ENCODE assay signal across 9 mouse cellular contexts in the genomic region with DNA sequence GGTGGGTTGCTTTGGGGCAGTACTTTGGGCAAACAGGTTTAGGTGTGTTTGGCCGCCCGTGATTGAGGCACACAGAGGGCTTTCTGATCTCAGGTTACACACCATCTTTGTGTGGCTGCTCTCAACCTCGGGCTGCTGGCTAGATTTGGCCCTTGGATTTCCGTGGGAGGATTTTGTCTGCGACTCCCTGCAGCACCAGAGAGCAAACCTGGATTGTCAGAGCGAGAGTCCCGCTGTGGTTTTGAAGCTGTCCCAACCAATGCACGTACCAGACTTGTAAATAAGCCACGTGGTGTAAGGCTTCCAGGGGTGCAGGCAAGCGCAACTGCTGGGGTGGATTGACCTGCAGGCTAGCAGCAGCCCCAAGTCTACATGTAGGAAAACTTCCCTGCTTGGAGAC. TPM values are rescaled to one million over a fixed set of nuclear protein-coding genes. Genes with fewer than 3 reads are reported as not detected.
A peak's percentile ranks its signal among the peaks of the same experiment; 100 is the strongest.
DNase-seq lines count a peak whose midpoint lies in the region; ATAC-seq and TF ChIP-seq lines count a peak whose summit lies in the region.
"Had no signal": no experiment of that assay in that cellular context is flagged by ENCODE, and none has a peak within 500 bp of the region (broad histone marks: within the 10 kb centered on the region; RNA-seq: fewer than 3 reads in every experiment).

No protein-coding gene starts in this region.

- peak overlapping the region; percentile 88 for H3K4me3 ChIP-seq in liver, adult 2 months (ENCODE audit: insufficient read depth, low read depth, low read length)
- H3K4me3 ChIP-seq in lung, postnatal 0 days (ENCODE audit: low read depth, low read length), result peak overlapping the region; percentile 29
- H3K4me3 ChIP-seq: myocyte had no signal

- peak; percentile 79 for DNase-seq in liver, adult 2 months (ENCODE audit: extremely low read depth, low read depth, low spot score)
- DNase-seq in liver, result no peak
- DNase-seq in embryo, embryonic 11 days, result peak; percentile 29
- peak; percentile 68 for DNase-seq in kidney, adult 11 months
- DNase-seq in lung, postnatal 0 days (ENCODE audit: low spot score), result no peak
- DNase-seq in left cerebral cortex, postnatal 14 days (ENCODE audit: low spot score in 2 of 2), result no peak
- no peak for DNase-seq in adrenal gland, adult 8-10 months
- DNase-seq in layer of hippocampus, postnatal 14 days (ENCODE audit: low spot score in 2 of 2), result no peak

- peaks cover 6% of the 10 kb centered on the region; the same call in 1 of the 2 replicates for H3K4me1 ChIP-seq in liver, adult 2 months (ENCODE audit: control insufficient read depth, insufficient read depth, low read length)
- no peaks in the 10 kb centered on the region for H3K4me1 ChIP-seq in lung, postnatal 0 days (ENCODE audit: insufficient read depth, low read depth, low read length)

- TF ChIP-seq EP300 in lung, postnatal 0 days (IDR thresholded peaks at IDR 0.05), result no peak

- ATAC-seq in lung, postnatal 0 days, result peak; percentile 25

- H3K27me3 ChIP-seq in liver, adult 2 months (ENCODE audit: control insufficient read depth, insufficient read depth, low read length), result no peaks in the 10 kb centered on the region
- no peaks in the 10 kb centered on the region for H3K27me3 ChIP-seq in lung, postnatal 0 days (replicated peaks; ENCODE audit: insufficient read depth, low read length)

- H3K79me2 ChIP-seq in liver, adult 2 months (ENCODE audit: control insufficient read depth, insufficient read depth, low read length), result no peaks in the 10 kb centered on the region; the same call in 1 of the 2 replicates

- H3K9me3 ChIP-seq in lung, postnatal 0 days (ENCODE audit: low read length), result no peaks in the 10 kb centered on the region

- H3K9ac ChIP-seq in liver, adult 2 months (ENCODE audit: low read depth, low read length), result peak overlapping the region; percentile 88
- H3K9ac ChIP-seq in lung, postnatal 0 days (replicated peaks; ENCODE audit: low read depth), result 0 out of 2 replicates have a peak overlapping the region, but pooled peaks have one; percentile 1

- 0 out of 2 replicates have a peak, but pooled peaks have one; percentile 36 for TF ChIP-seq POLR2A in liver, adult 2 months (IDR thresholded peaks at IDR 0.05; ENCODE audit: extremely low read depth, insufficient read depth, low read length)

- peak overlapping the region; percentile 47 for H3K4me2 ChIP-seq in lung, postnatal 0 days (replicated peaks; ENCODE audit: low read depth, low read length)

- TF ChIP-seq CTCF in liver, adult 2 months (IDR thresholded peaks at IDR 0.05; ENCODE audit: low read depth, low read length), result no peak
- TF ChIP-seq CTCF in lung, postnatal 0 days (IDR thresholded peaks at IDR 0.05), result no peak

- intact Hi-C loops in left cerebral cortex, postnatal 14 days (cut with DNase I), result no loop called here

- H3K27ac ChIP-seq in liver, adult 2 months (replicated peaks; ENCODE audit: insufficient read depth, low read depth, low read length), result peak overlapping the region; percentile 90
- H3K27ac ChIP-seq in lung, postnatal 0 days (ENCODE audit: low read length), result peak overlapping the region; percentile 16; the same call in 1 of the 2 replicates

- peaks cover 18% of the 10 kb centered on the region; the same call in 1 of the 2 replicates for H3K36me3 ChIP-seq in liver, adult 2 months (ENCODE audit: control insufficient read depth, insufficient read depth, low read length)
- no peaks in the 10 kb centered on the region for H3K36me3 ChIP-seq in lung, postnatal 0 days (ENCODE audit: insufficient read depth, low read length)

- under 1% methylated on average over 10 of the region's 10 CpGs for WGBS in liver, adult 2 months
- 2% methylated on average over 10 of the region's 10 CpGs for WGBS in lung, postnatal 0 days

RNA-seq across cellular contexts. Expression of gene Mpzl2, which starts 3.3 kb away (rescaled TPM):
- total RNA-seq in liver, adult 2 months (2014; rRNA removed), result 24.2 and 29.9 TPM in 2 replicates
- 20.5 and 34.0 TPM in 2 replicates for polyA plus RNA-seq in liver, adult 2 months (2012; rRNA removed)
- polyA plus RNA-seq in lung, postnatal 0 days (2015; fragmentation: Nextera tagmentation; extraction: Ambion mirVana), result 4.2 and 4.3 TPM in 2 replicates
- total RNA-seq in left cerebral cortex, postnatal 14 days (2021), result 1 to 10 TPM; 1.2 to 1.9 TPM
- total RNA-seq in adrenal gland, adult 8-10 months (2022), result 1 to 10 TPM; 4.5 to 7.1 (median 6.2) TPM
- under 1 TPM; 0.36 to 0.53 TPM for total RNA-seq in layer of hippocampus, postnatal 14 days (2021)
- polyA plus RNA-seq: myocyte had no signal

RNA-seq across cellular contexts. Expression of gene Mpzl3, which starts 12.0 kb away (rescaled TPM):
- 6.8 and 8.5 TPM in 2 replicates for total RNA-seq in liver, adult 2 months (2014; rRNA removed)
- polyA plus RNA-seq in liver, adult 2 months (2012; rRNA removed), result 3.0 and 3.4 TPM in 2 replicates
- 2.0 and 2.2 TPM in 2 replicates for polyA plus RNA-seq in lung, postnatal 0 days (2015; fragmentation: Nextera tagmentation; extraction: Ambion mirVana)
- 1 to 10 TPM; 3.7 to 4.1 TPM for total RNA-seq in left cerebral cortex, postnatal 14 days (2021)
- total RNA-seq in adrenal gland, adult 8-10 months (2022), result 10 to 100 TPM in 2 of 4 experiments, 1 to 10 TPM in 2; 6.5 to 17.4 (median 10.1) TPM
- 1 to 10 TPM; 5.7 to 5.8 TPM for total RNA-seq in layer of hippocampus, postnatal 14 days (2021)

RNA-seq across cellular contexts. Expression of gene Cd3e, which starts 33.5 kb away (rescaled TPM):
- 0.09 and 0.60 TPM in 2 replicates for total RNA-seq in liver, adult 2 months (2014; rRNA removed)
- 0.68 and 0.82 TPM in 2 replicates for polyA plus RNA-seq in liver, adult 2 months (2012; rRNA removed)
- polyA plus RNA-seq in lung, postnatal 0 days (2015; fragmentation: Nextera tagmentation; extraction: Ambion mirVana), result 0.18 and 0.27 TPM in 2 replicates
- total RNA-seq in left cerebral cortex, postnatal 14 days (2021), result not detected
- 1 to 10 TPM in 3 of 4 experiments, under 1 TPM in 1; 0.56 to 2.7 (median 1.7) TPM for total RNA-seq in adrenal gland, adult 8-10 months (2022)
- not detected for total RNA-seq in layer of hippocampus, postnatal 14 days (2021)
- polyA plus RNA-seq: myocyte had no signal

RNA-seq across cellular contexts. Expression of gene Jaml, which starts 36.0 kb away (rescaled TPM):
- total RNA-seq in liver, adult 2 months (2014; rRNA removed), result 1.3 and 1.8 TPM in 2 replicates
- 0.05 and 0.11 TPM in 2 replicates for polyA plus RNA-seq in liver, adult 2 months (2012; rRNA removed)
- polyA plus RNA-seq in lung, postnatal 0 days (2015; fragmentation: Nextera tagmentation; extraction: Ambion mirVana), result 2.1 and 3.3 TPM in 2 replicates
- total RNA-seq in left cerebral cortex, postnatal 14 days (2021), result under 1 TPM; 0.35 to 0.57 TPM
- 1 to 10 TPM; 2.2 to 3.9 (median 2.9) TPM for total RNA-seq in adrenal gland, adult 8-10 months (2022)
- under 1 TPM; 0.24 to 0.39 TPM for total RNA-seq in layer of hippocampus, postnatal 14 days (2021)
- polyA plus RNA-seq: myocyte had no signal

Comparison
In these comparisons a context has a peak if more than half of its experiments do, and no peak if none do; other contexts are left out.
1. DNase-seq: peak in liver, adult 2 months (single experiment), embryo, embryonic 11 days (single experiment) and kidney, adult 11 months (single experiment); none in liver (single experiment), lung, postnatal 0 days (single experiment), left cerebral cortex, postnatal 14 days (0 of 2), adrenal gland, adult 8-10 months (single experiment) and layer of hippocampus, postnatal 14 days (0 of 2).